Mouse (Mus musculus) kidney, adult 2 months (tissue): ENCODE data around the gene Gpat3. TPM values are rescaled to one million over a fixed set of nuclear protein-coding genes. Genes with fewer than 3 reads are reported as not detected.

ENCODE experiments used
- DNase-seq: peaks from one replicate; pipeline ENCODE4 v3.0.0; 2021
- H3K27ac ChIP-seq: fragments of 200-500 bp; 2 replicates; pipeline ENCODE4 v1.5.1; 2012; ENCODE audit warnings: low read depth, low read length, control low read depth, inconsistent platforms; ENCODE audit not compliant: insufficient read depth
- H3K27me3 ChIP-seq: fragments of 200-500 bp; replicated peaks from 2 replicates; pipeline ENCODE4 v1.6.1; 2012; ENCODE audit warnings: mild to moderate bottlenecking, moderate library complexity, low read length, inconsistent platforms; ENCODE audit not compliant: control insufficient read depth, insufficient read depth
- H3K36me3 ChIP-seq: fragments of 200-500 bp; 2 replicates; pipeline ENCODE4 v1.6.1; 2012; ENCODE audit warnings: mild to moderate bottlenecking, moderate library complexity, low read length, inconsistent platforms; ENCODE audit not compliant: control insufficient read depth, insufficient read depth
- H3K4me1 ChIP-seq: fragments of 200-500 bp; 2 replicates; pipeline ENCODE4 v1.6.1; 2011; ENCODE audit warnings: low read length; ENCODE audit not compliant: control insufficient read depth, insufficient read depth
- H3K4me3 ChIP-seq: fragments of 200-500 bp; 2 replicates; pipeline ENCODE4 v1.5.1; 2011; ENCODE audit warnings: mild to moderate bottlenecking, low read depth, low read length, control low read depth; ENCODE audit not compliant: insufficient read depth
- CTCF ChIP-seq: fragments of 200-500 bp; conservative IDR thresholded peaks from 2 replicates; pipeline ENCODE4 v1.5.1; 2011; ENCODE audit warnings: low read depth, mild to moderate bottlenecking, control low read depth, low read length, moderate library complexity, mixed read lengths; ENCODE audit not compliant: insufficient read depth, insufficient read length
- POLR2A ChIP-seq: fragments of 200-500 bp; IDR thresholded peaks from one replicate; pipeline ENCODE4 v1.6.1; 2011; ENCODE audit warnings: low read depth, low read length, control low read depth
- WGBS: fragments of 180-500 bp; shearing (Covaris S2); methylation state at CpG from one replicate; pipeline ENCODE4 v1.1.7; 2018; 5-methylcytosine and 5-hydroxymethylcytosine counted together
- polyA plus RNA-seq: library from polyadenylated mRNA; depleted of rRNA; stranded (reverse); fragments of >200 nt; gene quantifications from 2 replicates; pipeline ENCODE4 v1.2.3, GENCODE M21; 2012

Gene Gpat3
- polyA plus RNA-seq, 1 experiment = 10.0 TPM

GRCm38 (mm10) chr5:100874721-100875120 lies 29.2 kb downstream of the Gpat3 start:
- no peak for DNase-seq
- 46% methylated on average over 7 of the region's 7 CpGs for WGBS
- Histone ChIP-seq H3K4me1 (peaks cover 2% of the 10 kb centered on the region; the same call in 1 of the 2 replicates), H3K27ac (no peak overlapping the region), H3K27me3 (no peaks in the 10 kb centered on the region), H3K4me3 (no peak overlapping the region), H3K36me3 (no peaks in the 10 kb centered on the region)
- TF ChIP-seq POLR2A (no peak), CTCF (no peak)

- Histone ChIP-seq H3K4me3 (no peak overlapping the region), H3K27ac (no peak overlapping the region), H3K27me3 (no peaks in the 10 kb centered on the region), H3K36me3 (no peaks in the 10 kb centered on the region), H3K4me1 (peaks cover 2% of the 10 kb centered on the region; the same call in 1 of the 2 replicates)
- DNase-seq = no peak
- 50% methylated on average over 10 of the region's 10 CpGs for WGBS
- TF ChIP-seq POLR2A (no peak), CTCF (no peak)
Observed at GRCm38 (mm10) chr5:100875180-100875579, 29.7 kb downstream of the Gpat3 start.

- H3K36me3 ChIP-seq = no peaks in the 10 kb centered on the region
- TF ChIP-seq CTCF = no peak
- TF ChIP-seq POLR2A = no peak
- DNase-seq = no peak
- no peaks in the 10 kb centered on the region for H3K27me3 ChIP-seq
- H3K4me1 ChIP-seq = peaks cover 2% of the 10 kb centered on the region; the same call in 1 of the 2 replicates
- no peak overlapping the region for H3K27ac ChIP-seq
- H3K4me3 ChIP-seq = no peak overlapping the region
Observed at GRCm38 (mm10) chr5:100877021-100877420, 31.5 kb downstream of the Gpat3 start.

GRCm38 (mm10) chr5:100885216-100885615 lies 39.7 kb downstream of the Gpat3 start:
- TF ChIP-seq POLR2A (no peak), CTCF (no peak)
- peak; percentile 42 for DNase-seq
- no peak overlapping the region for H3K27ac ChIP-seq
- H3K4me3 ChIP-seq = no peak overlapping the region
- no peaks in the 10 kb centered on the region for H3K27me3 ChIP-seq
- H3K36me3 ChIP-seq = no peaks in the 10 kb centered on the region
- WGBS = 73% methylated on average over 6 of the region's 6 CpGs
- H3K4me1 ChIP-seq = no peaks in the 10 kb centered on the region

GRCm38 (mm10) chr5:100886331-100886988 lies 40.9 kb downstream of the Gpat3 start:
- Histone ChIP-seq H3K27ac (no peak overlapping the region), H3K4me1 (no peaks in the 10 kb centered on the region), H3K4me3 (no peak overlapping the region), H3K27me3 (no peaks in the 10 kb centered on the region), H3K36me3 (no peaks in the 10 kb centered on the region)
- DNase-seq = no peak
- TF ChIP-seq CTCF (no peak), POLR2A (no peak)
- WGBS = 81% methylated on average over 7 of the region's 7 CpGs

GRCm38 (mm10) chr5:100896199-100896598 lies 50.7 kb downstream of the Gpat3 start:
- Histone ChIP-seq H3K27me3 (no peaks in the 10 kb centered on the region), H3K4me3 (no peak overlapping the region), H3K27ac (peak overlapping the region; percentile 88), H3K36me3 (no peaks in the 10 kb centered on the region), H3K4me1 (no peaks in the 10 kb centered on the region; the same call in 1 of the 2 replicates)
- 35% methylated on average over 10 of the region's 10 CpGs for WGBS
- DNase-seq = peak; percentile 84
- no peak for TF ChIP-seq POLR2A
- TF ChIP-seq CTCF = no peak

GRCm38 (mm10) chr5:100899745-100900489 lies 54.4 kb downstream of the Gpat3 start:
- 75% methylated on average over 11 of the region's 11 CpGs for WGBS
- no peaks in the 10 kb centered on the region for H3K36me3 ChIP-seq
- DNase-seq = no peak
- H3K27ac ChIP-seq = no peak overlapping the region
- no peak for TF ChIP-seq CTCF
- TF ChIP-seq POLR2A = no peak
- H3K4me3 ChIP-seq = no peak overlapping the region
- no peaks in the 10 kb centered on the region; the same call in 1 of the 2 replicates for H3K4me1 ChIP-seq
- no peaks in the 10 kb centered on the region for H3K27me3 ChIP-seq
